Mouse (Mus musculus): ENCODE results near the gene Arhgap17. TPM values are rescaled to one million over a fixed set of nuclear protein-coding genes. Genes with fewer than 3 reads are reported as not detected.
A peak's percentile ranks its signal among the peaks of the same experiment; 100 is the strongest.

Arhgap17 gene
- polyA plus RNA-seq, 1 experiment: 51.0 TPM

- peaks cover 20% of the 10 kb centered on the region for H3K36me3 ChIP-seq (replicated peaks; ENCODE audit: low read length)
- TF ChIP-seq FLI1 (IDR thresholded peaks at IDR 0.05; ENCODE audit: low read length) (no peak), GATA1 (IDR thresholded peaks at IDR 0.05; ENCODE audit: borderline replicate concordance, low read length) (no peak)
- H3K4me3 ChIP-seq (replicated peaks): no peak overlapping the region
- no peaks in the 10 kb centered on the region for H3K9me3 ChIP-seq
- H3K4me1 ChIP-seq: peaks cover 88% of the 10 kb centered on the region
- no peaks in the 10 kb centered on the region for H3K27me3 ChIP-seq (replicated peaks)
Measured at GRCm38 (mm10) chr7:123349813-123350212, 19.9 kb downstream of the Arhgap17 start.

DNA sequence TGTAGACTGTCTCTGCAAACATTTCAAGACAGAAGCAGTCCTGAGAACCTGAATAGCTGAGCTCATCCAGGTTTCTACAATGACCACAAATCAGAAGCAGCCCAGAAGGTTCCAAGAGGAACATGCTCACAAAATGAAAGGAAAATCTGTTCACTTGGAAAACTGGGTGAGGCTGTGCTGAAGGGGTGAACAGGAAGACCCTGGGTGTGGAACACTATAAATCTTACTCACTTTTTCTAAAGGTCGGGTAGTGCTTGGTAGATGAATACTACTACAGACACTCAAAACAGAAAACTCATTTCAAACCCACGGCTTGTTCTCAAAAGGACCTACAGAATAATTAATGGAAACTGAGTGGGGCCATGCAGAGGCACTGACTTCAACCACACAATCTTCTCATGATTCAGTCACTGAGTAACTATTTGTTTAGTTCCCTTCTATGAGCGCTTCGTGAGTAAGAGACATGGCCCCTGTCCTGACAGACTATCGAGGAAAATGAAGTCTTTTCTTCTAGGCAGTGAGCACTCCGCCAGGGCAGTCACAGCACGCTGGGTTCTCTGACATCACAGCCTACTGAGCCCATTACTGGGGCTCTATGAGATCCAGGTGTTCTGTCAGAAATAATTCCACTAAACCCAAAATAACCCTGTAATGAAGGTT lies 23.0 kb downstream of the Arhgap17 start:
- TF ChIP-seq GATA1 (IDR thresholded peaks at IDR 0.05; ENCODE audit: borderline replicate concordance, low read length): no peak
- TF ChIP-seq FLI1 (IDR thresholded peaks at IDR 0.05; ENCODE audit: low read length): no peak
- Histone ChIP-seq H3K36me3 (replicated peaks; ENCODE audit: low read length) (peaks cover 24% of the 10 kb centered on the region), H3K4me3 (replicated peaks) (no peak overlapping the region), H3K27me3 (replicated peaks) (no peaks in the 10 kb centered on the region), H3K9me3 (no peaks in the 10 kb centered on the region), H3K4me1 (peaks cover 86% of the 10 kb centered on the region)

DNA sequence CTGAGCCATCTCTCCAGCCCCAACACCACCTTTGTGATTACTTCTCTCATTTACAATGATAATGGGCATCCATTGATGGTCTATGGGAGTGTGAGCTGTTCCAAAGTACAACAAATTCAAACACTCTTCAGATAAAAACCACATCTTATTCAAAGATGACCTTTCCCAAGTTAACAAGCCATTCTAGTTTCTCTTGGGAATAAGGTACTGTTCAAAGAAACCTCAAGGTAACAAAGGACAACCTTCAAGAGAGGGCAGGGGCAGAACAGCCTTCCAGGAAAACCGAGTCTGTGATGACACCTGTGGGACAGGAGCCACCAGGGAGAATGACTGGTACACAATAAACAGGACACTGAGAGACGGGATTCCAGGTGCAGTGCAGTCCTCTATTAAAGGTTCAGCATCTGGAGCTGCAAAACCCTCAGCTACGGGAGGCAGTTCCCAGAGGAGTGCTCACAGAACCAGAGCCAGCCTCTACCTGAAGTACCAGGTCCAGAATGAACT lies 24.6 kb downstream of the Arhgap17 start:
- H3K27me3 ChIP-seq (replicated peaks): no peaks in the 10 kb centered on the region
- TF ChIP-seq FLI1 (IDR thresholded peaks at IDR 0.05; ENCODE audit: low read length) (no peak), GATA1 (IDR thresholded peaks at IDR 0.05; ENCODE audit: borderline replicate concordance, low read length) (no peak)
- H3K9me3 ChIP-seq: no peaks in the 10 kb centered on the region
- no peak overlapping the region for H3K4me3 ChIP-seq (replicated peaks)
- peaks cover 17% of the 10 kb centered on the region for H3K36me3 ChIP-seq (replicated peaks; ENCODE audit: low read length)
- H3K4me1 ChIP-seq: peaks cover 91% of the 10 kb centered on the region

DNA sequence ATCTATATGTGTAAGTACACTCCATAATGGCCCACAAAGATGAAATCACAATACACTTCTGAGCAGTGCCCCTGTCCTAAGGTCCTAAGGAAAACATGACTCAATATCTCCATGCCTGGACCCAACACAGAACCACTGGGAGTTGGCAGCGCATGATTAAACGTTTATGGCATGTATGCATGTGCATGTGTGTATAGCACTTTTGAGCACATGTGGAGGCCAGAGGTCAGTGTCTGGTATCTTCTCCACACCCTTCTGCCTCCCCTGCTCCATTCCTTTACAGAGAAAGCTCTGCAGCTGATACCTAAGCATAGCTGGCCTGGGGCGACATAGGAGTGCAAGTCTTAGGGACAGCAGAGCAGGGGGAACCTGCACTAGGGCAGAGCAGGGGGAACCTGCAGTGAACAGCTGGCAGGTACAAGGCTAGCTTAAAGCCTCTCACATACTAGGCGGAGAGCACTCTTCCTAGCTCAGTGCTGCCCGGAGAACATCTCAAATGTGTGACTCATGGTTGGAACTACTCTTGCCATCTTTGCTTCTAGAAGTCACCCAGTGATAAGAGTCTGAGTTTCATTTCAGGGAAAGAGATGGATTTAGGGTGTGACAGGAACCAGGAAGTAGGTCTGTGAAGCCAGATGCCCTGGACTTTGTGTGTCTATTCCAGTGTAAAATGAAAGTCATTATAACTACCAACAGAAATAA lies 25.5 kb downstream of the Arhgap17 start:
- Histone ChIP-seq H3K36me3 (replicated peaks; ENCODE audit: low read length) (peaks cover 17% of the 10 kb centered on the region), H3K27me3 (replicated peaks) (no peaks in the 10 kb centered on the region), H3K9me3 (no peaks in the 10 kb centered on the region), H3K4me3 (replicated peaks) (peak overlapping the region; percentile 67), H3K4me1 (peaks cover 84% of the 10 kb centered on the region)
- TF ChIP-seq GATA1 (IDR thresholded peaks at IDR 0.05; ENCODE audit: borderline replicate concordance, low read length) (no peak), FLI1 (IDR thresholded peaks at IDR 0.05; ENCODE audit: low read length) (no peak)

- TF ChIP-seq FLI1 (IDR thresholded peaks at IDR 0.05; ENCODE audit: low read length) (no peak), GATA1 (IDR thresholded peaks at IDR 0.05; ENCODE audit: borderline replicate concordance, low read length) (no peak)
- H3K27me3 ChIP-seq (replicated peaks): no peaks in the 10 kb centered on the region
- peaks cover 20% of the 10 kb centered on the region for H3K36me3 ChIP-seq (replicated peaks; ENCODE audit: low read length)
- no peak overlapping the region for H3K4me3 ChIP-seq (replicated peaks)
- no peaks in the 10 kb centered on the region for H3K9me3 ChIP-seq
- H3K4me1 ChIP-seq: peaks cover 89% of the 10 kb centered on the region
Measured at GRCm38 (mm10) chr7:123341896-123342295, 27.8 kb downstream of the Arhgap17 start.

DNA sequence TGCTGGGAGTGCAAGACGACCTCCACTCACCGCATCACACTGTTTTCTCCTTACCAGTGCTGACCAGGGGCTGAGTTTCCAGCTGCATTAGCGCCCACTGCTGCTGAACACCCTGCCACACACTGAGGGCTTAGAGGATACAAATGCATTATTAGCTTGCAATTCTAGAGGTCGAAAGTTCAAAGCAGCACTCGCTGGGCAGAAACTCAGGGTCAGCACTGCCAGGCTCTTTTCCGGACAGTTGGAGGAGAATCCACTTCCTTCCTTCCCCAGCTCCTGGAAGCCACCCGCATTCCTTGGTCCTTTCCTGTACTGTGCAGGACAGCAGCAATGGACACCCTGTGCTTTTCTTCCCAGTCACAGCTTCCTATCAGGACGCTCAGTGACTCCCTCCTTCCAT lies 31.4 kb downstream of the Arhgap17 start:
- peaks cover 76% of the 10 kb centered on the region for H3K4me1 ChIP-seq
- H3K4me3 ChIP-seq (replicated peaks): no peak overlapping the region
- TF ChIP-seq GATA1 (IDR thresholded peaks at IDR 0.05; ENCODE audit: borderline replicate concordance, low read length) (no peak), FLI1 (IDR thresholded peaks at IDR 0.05; ENCODE audit: low read length) (no peak)
- no peaks in the 10 kb centered on the region for H3K27me3 ChIP-seq (replicated peaks)
- no peaks in the 10 kb centered on the region for H3K9me3 ChIP-seq
- peaks cover 13% of the 10 kb centered on the region for H3K36me3 ChIP-seq (replicated peaks; ENCODE audit: low read length)

DNA sequence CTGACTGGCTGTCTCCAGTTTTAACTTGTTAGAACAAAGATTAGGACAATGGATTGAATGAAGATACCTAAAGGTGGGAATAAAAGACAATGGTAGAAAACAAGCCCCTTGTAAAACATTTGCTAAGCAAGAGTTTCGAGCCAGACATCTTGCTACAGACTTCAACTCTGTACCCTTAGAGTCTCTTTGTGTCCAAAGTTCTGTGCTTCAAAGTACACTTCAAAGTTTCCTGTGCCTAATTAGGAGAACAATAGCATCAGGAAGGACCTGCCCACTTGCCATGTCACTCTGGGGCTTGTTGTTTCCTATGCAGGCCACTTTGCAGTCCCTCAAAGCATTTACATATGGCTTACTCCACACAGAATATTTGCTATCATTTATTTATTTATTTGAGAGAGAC lies 33.4 kb downstream of the Arhgap17 start:
- peaks cover 72% of the 10 kb centered on the region for H3K4me1 ChIP-seq
- peak overlapping the region; percentile 56 for H3K4me3 ChIP-seq (replicated peaks)
- H3K36me3 ChIP-seq (replicated peaks; ENCODE audit: low read length): peaks cover 25% of the 10 kb centered on the region
- H3K9me3 ChIP-seq: peaks cover 3% of the 10 kb centered on the region; the same call in 1 of the 2 replicates
- no peak for TF ChIP-seq FLI1 (IDR thresholded peaks at IDR 0.05; ENCODE audit: low read length)
- TF ChIP-seq GATA1 (IDR thresholded peaks at IDR 0.05; ENCODE audit: borderline replicate concordance, low read length): no peak
- H3K27me3 ChIP-seq (replicated peaks): no peaks in the 10 kb centered on the region

GRCm38 (mm10) chr7:123330506-123330905 lies 39.2 kb downstream of the Arhgap17 start:
- TF ChIP-seq GATA1 (IDR thresholded peaks at IDR 0.05; ENCODE audit: borderline replicate concordance, low read length) (no peak), FLI1 (IDR thresholded peaks at IDR 0.05; ENCODE audit: low read length) (no peak)
- H3K36me3 ChIP-seq (replicated peaks; ENCODE audit: low read length): peaks cover 64% of the 10 kb centered on the region
- no peaks in the 10 kb centered on the region for H3K27me3 ChIP-seq (replicated peaks)
- no peak overlapping the region for H3K4me3 ChIP-seq (replicated peaks)
- H3K9me3 ChIP-seq: peaks cover 3% of the 10 kb centered on the region; the same call in 1 of the 2 replicates
- peaks cover 75% of the 10 kb centered on the region for H3K4me1 ChIP-seq

GRCm38 (mm10) chr7:123327909-123328308 lies 41.8 kb downstream of the Arhgap17 start:
- H3K4me1 ChIP-seq: peaks cover 80% of the 10 kb centered on the region
- peaks cover 3% of the 10 kb centered on the region; the same call in 1 of the 2 replicates for H3K9me3 ChIP-seq
- peaks cover 81% of the 10 kb centered on the region for H3K36me3 ChIP-seq (replicated peaks; ENCODE audit: low read length)
- no peaks in the 10 kb centered on the region for H3K27me3 ChIP-seq (replicated peaks)
- no peak for TF ChIP-seq FLI1 (IDR thresholded peaks at IDR 0.05; ENCODE audit: low read length)
- TF ChIP-seq GATA1 (IDR thresholded peaks at IDR 0.05; ENCODE audit: borderline replicate concordance, low read length): no peak
- no peak overlapping the region for H3K4me3 ChIP-seq (replicated peaks)

DNA sequence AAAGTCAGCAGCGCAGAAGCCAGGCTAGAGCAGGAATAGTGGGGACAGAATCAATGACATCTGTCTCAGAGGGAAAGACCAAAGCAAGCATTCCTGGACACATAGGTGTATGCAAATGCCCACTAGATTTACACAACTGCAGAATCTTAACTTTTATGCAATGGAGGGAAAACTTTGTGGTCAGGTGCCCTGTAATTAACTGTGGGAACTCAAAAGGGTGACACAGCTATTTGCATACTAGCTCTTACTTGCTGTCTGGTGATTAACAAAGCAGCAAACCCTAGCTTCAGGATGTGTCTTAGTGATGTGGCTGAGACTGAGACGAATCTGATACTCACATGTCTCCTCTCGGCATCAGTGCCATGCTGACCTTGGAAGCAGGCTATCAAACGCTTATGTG lies 42.8 kb downstream of the Arhgap17 start:
- no peak overlapping the region for H3K4me3 ChIP-seq (replicated peaks)
- peaks cover 82% of the 10 kb centered on the region for H3K4me1 ChIP-seq
- H3K36me3 ChIP-seq (replicated peaks; ENCODE audit: low read length): peaks cover 82% of the 10 kb centered on the region
- TF ChIP-seq GATA1 (IDR thresholded peaks at IDR 0.05; ENCODE audit: borderline replicate concordance, low read length): no peak
- TF ChIP-seq FLI1 (IDR thresholded peaks at IDR 0.05; ENCODE audit: low read length): no peak
- no peaks in the 10 kb centered on the region for H3K9me3 ChIP-seq
- no peaks in the 10 kb centered on the region for H3K27me3 ChIP-seq (replicated peaks)

Data from megakaryocyte, embryonic 14.5 days (primary cell).